Mouse (Mus musculus) midbrain, embryonic 13.5 days (tissue): ENCODE data around the gene Rph3a. TPM values are rescaled to one million over a fixed set of nuclear protein-coding genes. Genes with fewer than 3 reads are reported as not detected.

Experiments
- polyA plus RNA-seq: library from polyadenylated mRNA; unstranded; fragments of >200 nt; fragmentation: Nextera tagmentation; extraction: Ambion mirVana; gene quantifications from 2 replicates; pipeline ENCODE4 v1.2.1, GENCODE M21; 2015

Rph3a gene
- polyA plus RNA-seq, 1 experiment from 2014 or later = 9.1 TPM

Other genes starting within 250 kb of the Rph3a start
- 0.16 and 0.45 TPM in 2 replicates for gene Oas3, start 232.4 kb downstream of the Rph3a start, polyA plus RNA-seq
- gene Oas1e, start 214.6 kb downstream of the Rph3a start, polyA plus RNA-seq = 0.19 and 0.27 TPM in 2 replicates
- 0.20 and 0.31 TPM in 2 replicates for gene Oas1c, start 197.6 kb downstream of the Rph3a start, polyA plus RNA-seq
- not detected in 2 replicates for gene Oas1f, start 162.7 kb downstream of the Rph3a start, polyA plus RNA-seq
- not detected in 2 replicates for gene Oas1h, start 148.7 kb downstream of the Rph3a start, polyA plus RNA-seq
- gene Oas1g, start 122.5 kb downstream of the Rph3a start, polyA plus RNA-seq = 0.27 and 0.35 TPM in 2 replicates
- 0.34 and 0.63 TPM in 2 replicates for gene Oas1a, start 102.6 kb downstream of the Rph3a start, polyA plus RNA-seq
- not detected in 2 replicates for gene Oas1d, start 95.6 kb downstream of the Rph3a start, polyA plus RNA-seq
- gene Ptpn11, start 181.3 kb upstream of the Rph3a start, polyA plus RNA-seq = 22.9 and 23.2 TPM in 2 replicates
- gene Rpl6, start 194.4 kb upstream of the Rph3a start, polyA plus RNA-seq = 416 and 429 TPM in 2 replicates
- 16.8 and 18.0 TPM in 2 replicates for gene Hectd4, start 210.1 kb upstream of the Rph3a start, polyA plus RNA-seq